Mouse (Mus musculus): ENCODE measurements around the gene Cd109. TPM values are rescaled to one million over a fixed set of nuclear protein-coding genes. Genes with fewer than 3 reads are reported as not detected.
A peak's percentile ranks its signal among the peaks of the same experiment; 100 is the strongest.

Cd109 gene
- 1.5 and 2.1 TPM in 2 replicates for polyA plus RNA-seq (2014; fragmentation: Nextera tagmentation; extraction: Ambion mirVana)

DNA sequence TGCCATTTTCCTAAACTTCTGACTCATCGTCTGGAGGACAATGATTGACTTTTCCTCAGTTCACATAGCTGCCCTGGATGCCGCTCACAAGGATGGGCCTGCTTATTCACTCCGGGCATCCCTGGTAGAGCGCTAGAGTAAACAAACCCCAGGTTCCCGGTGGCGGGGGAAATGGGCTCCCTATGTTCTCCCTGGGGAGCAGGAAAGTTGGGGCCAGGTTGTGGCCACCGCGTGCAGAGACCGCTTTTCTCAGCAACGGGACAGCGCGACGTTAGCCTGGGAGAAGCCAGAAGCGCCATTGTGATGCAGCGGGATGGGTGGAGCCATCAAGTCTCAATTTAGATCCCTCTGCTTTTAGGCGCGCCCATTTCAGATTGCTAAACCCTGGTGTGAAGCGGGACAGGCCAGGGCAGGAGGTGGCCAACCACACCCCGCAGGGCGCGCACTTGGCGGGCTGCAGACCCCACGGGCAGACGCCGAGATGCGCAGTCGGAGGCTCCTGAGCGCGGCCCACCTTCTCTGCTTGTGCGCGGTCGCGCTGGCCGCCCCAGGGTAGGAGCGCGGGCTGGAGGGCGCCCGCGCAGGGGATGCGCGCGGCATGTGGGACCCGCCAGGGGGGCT, at the start of gene Cd109:
Gene Cd109 (plus strand): TSS at position 146 of the 621 bp plus-strand sequence.
- peak; percentile 57 for DNase-seq (ENCODE audit: low spot score)
- Histone ChIP-seq H3K27me3 (replicated peaks; ENCODE audit: control insufficient read depth, insufficient read depth, low read length) (0 out of 2 replicates have a peak, but pooled peaks cover 2% of the 10 kb centered on the region), H3K4me1 (ENCODE audit: control insufficient read depth, insufficient read depth, low read length) (peaks cover 11% of the 10 kb centered on the region), H3K27ac (ENCODE audit: low read depth, low read length) (no peak within 1 kb of the TSS), H3K9ac (ENCODE audit: low read length) (peak within 1 kb of the TSS; percentile 73), H3K36me3 (ENCODE audit: control insufficient read depth, insufficient read depth, low read length) (no peaks in the 10 kb centered on the region), H3K4me2 (ENCODE audit: low read length) (peak within 1 kb of the TSS; percentile 97), H3K9me3 (replicated peaks; ENCODE audit: control insufficient read depth, low read length) (no peaks in the 10 kb centered on the region), H3K4me3 (ENCODE audit: low read depth, low read length) (peak within 1 kb of the TSS; percentile 65)
- peak; percentile 76 for ATAC-seq
- under 1% methylated on average over 43 of the region's 43 CpGs for WGBS

DNA sequence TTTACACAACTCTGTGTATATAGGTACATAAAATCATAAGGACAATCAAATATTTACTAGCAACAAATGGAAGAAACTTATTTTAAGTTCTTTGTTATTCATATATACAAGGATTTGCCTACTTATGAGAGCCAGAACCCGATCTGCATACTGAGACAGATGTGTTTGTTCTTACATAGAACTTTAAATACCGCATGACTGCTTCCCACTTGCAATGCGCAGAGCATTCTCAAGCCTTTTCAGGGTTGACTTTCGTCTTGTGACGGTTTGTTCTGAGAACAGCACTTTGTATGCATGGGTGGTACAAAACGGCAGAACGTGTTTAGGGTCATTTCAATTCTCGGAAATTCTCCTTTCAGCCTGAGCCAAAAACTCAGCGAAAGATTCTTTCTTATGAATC, 45.4 kb upstream of the Cd109 start:
- H3K27ac ChIP-seq (ENCODE audit: low read depth, low read length): no peak overlapping the region
- DNase-seq (ENCODE audit: low spot score) (no peak), ATAC-seq (no peak)
- no peaks in the 10 kb centered on the region for H3K9me3 ChIP-seq (replicated peaks; ENCODE audit: control insufficient read depth, low read length)
- no peak overlapping the region for H3K9ac ChIP-seq (ENCODE audit: low read length)
- WGBS: 76% methylated on average over 9 of the region's 9 CpGs
- no peak overlapping the region for H3K4me2 ChIP-seq (ENCODE audit: low read length)
- H3K36me3 ChIP-seq (ENCODE audit: control insufficient read depth, insufficient read depth, low read length): peaks cover 14% of the 10 kb centered on the region
- no peaks in the 10 kb centered on the region for H3K27me3 ChIP-seq (replicated peaks; ENCODE audit: control insufficient read depth, insufficient read depth, low read length)
- H3K4me3 ChIP-seq (ENCODE audit: low read depth, low read length): no peak overlapping the region
- no peaks in the 10 kb centered on the region for H3K4me1 ChIP-seq (ENCODE audit: control insufficient read depth, insufficient read depth, low read length)

DNA sequence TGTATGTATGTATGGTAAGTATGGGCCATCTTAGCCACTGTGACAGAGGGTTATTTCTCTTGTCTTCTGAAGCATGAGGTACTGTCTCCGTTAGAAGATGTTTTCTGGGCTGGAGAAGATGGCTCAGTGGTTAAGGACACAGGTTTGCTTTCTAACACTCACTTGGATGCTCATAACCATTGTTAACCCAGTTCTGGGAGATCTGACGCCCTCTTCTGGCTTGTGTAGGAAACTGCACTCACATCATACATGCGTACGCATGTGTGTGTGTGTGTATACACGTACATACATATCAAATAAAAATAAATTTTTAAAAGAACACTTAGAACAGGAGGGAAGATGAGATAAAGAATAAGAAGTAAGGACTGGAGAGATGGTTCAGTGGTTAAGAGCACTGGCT, 38.9 kb upstream of the Cd109 start:
- H3K27ac ChIP-seq (ENCODE audit: low read depth, low read length): no peak overlapping the region

DNA sequence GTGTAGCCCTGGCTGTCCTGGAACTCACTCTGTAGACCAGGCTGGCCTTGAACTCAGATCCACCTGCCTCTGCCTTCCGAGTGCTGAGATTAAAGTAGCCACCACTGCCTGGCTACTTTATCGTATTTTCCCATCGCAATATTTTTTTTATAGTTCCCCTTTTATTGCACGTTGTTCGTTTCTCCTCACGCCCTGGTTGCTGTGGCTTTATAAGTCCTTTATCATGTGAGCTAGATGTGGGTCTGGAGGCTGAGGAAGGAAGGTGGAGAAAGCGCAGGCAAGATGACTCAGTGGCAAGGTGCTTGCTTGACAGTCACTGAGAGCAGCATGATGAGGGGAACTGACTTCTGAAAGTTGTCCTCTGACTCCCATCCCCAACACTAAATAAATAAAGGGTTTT, 36.5 kb upstream of the Cd109 start:
- no peak for ATAC-seq
- no peak overlapping the region for H3K4me2 ChIP-seq (ENCODE audit: low read length)
- 96% methylated on average over 7 of the region's 7 CpGs for WGBS

More for the DNA sequence above, 38.9 kb upstream of the Cd109 start:
- 89% methylated on average over 5 of the region's 5 CpGs for WGBS
- no peak overlapping the region for H3K4me2 ChIP-seq (ENCODE audit: low read length)
- no peak overlapping the region for H3K4me3 ChIP-seq (ENCODE audit: low read depth, low read length)
- H3K27me3 ChIP-seq (replicated peaks; ENCODE audit: control insufficient read depth, insufficient read depth, low read length): no peaks in the 10 kb centered on the region
- H3K4me1 ChIP-seq (ENCODE audit: control insufficient read depth, insufficient read depth, low read length): no peaks in the 10 kb centered on the region
- H3K9me3 ChIP-seq (replicated peaks; ENCODE audit: control insufficient read depth, low read length): no peaks in the 10 kb centered on the region
- DNase-seq (ENCODE audit: low spot score) (no peak), ATAC-seq (no peak)
- H3K36me3 ChIP-seq (ENCODE audit: control insufficient read depth, insufficient read depth, low read length): peaks cover 23% of the 10 kb centered on the region
- no peak overlapping the region for H3K9ac ChIP-seq (ENCODE audit: low read length)

DNA sequence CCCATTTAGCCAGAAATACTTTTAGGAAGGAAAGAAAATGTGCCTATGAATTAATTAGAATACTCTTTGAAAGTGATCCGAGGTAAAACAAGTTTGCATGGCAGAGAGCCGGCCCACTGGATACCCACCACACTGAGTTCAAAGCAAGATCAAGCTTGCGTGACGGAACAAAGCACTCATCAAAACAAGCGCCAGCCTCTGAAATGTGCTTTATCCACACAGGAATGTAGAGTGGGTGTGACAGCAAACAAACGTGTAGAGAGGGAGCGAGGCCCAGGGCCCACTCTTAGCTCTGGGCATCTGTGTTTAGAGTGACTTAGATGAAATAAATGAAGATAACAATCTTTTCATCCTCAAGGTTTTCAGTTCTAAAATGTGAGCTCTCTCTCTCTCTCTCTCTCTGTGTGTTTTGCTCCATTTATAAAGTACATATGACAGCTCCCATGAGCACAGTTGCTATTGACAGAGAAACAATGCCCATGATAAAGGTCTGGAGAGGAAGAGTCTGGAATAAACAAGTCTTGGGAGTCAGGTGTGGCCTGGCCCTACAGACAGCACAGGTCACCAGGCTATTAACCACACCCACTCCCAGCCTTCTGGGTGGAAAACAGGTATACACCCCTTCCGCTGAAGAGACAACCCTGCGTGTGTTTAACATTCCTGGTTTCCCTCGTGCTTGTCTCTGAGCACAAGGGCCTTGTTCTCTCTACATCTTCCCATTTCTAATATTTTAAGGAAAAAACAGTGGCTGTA, 35.5 kb upstream of the Cd109 start:
- DNase-seq (ENCODE audit: low spot score): no peak

More for the DNA sequence above, 36.5 kb upstream of the Cd109 start:
- Histone ChIP-seq H3K4me1 (ENCODE audit: control insufficient read depth, insufficient read depth, low read length) (no peaks in the 10 kb centered on the region), H3K27ac (ENCODE audit: low read depth, low read length) (no peak overlapping the region), H3K9ac (ENCODE audit: low read length) (no peak overlapping the region), H3K4me3 (ENCODE audit: low read depth, low read length) (no peak overlapping the region), H3K36me3 (ENCODE audit: control insufficient read depth, insufficient read depth, low read length) (peaks cover 21% of the 10 kb centered on the region), H3K27me3 (replicated peaks; ENCODE audit: control insufficient read depth, insufficient read depth, low read length) (no peaks in the 10 kb centered on the region), H3K9me3 (replicated peaks; ENCODE audit: control insufficient read depth, low read length) (no peaks in the 10 kb centered on the region)
- no peak for DNase-seq (ENCODE audit: low spot score)

DNA sequence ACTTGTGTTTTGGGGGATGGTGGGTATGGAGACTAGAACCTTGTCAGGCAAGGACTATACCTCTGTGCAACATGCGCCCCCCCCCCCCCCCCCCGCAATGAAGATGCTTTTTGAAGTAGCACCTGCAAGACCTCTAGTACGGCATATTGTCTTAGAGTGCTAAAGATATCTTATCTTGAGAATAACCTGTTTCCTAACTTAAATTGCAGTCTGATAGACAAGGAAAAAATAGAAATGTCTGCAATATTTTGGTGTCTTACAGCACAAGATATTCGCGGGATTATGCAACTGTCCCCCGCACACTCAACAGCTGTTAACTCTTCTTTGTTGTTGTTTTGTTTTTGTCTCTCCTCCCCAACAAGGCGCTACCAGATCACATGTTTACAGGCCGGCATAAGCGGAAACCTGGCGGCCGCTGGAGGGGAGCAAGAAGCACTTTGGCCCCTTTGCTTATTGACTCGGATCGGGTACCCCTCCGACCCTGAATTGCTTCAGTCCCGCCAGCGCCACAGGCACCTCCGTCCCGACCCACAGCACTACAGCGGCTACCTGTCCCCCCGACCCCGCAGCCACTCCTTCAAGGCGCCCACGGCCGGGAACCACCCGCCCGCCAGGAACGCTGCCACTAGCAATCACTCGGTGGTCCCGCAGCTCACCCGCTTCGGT, 28.0 kb upstream of the Cd109 start:
- Histone ChIP-seq H3K9me3 (replicated peaks; ENCODE audit: control insufficient read depth, low read length) (no peaks in the 10 kb centered on the region), H3K27me3 (replicated peaks; ENCODE audit: control insufficient read depth, insufficient read depth, low read length) (no peaks in the 10 kb centered on the region), H3K9ac (ENCODE audit: low read length) (peak overlapping the region; percentile 71), H3K4me1 (ENCODE audit: control insufficient read depth, insufficient read depth, low read length) (0 out of 2 replicates have a peak, but pooled peaks cover 3% of the 10 kb centered on the region), H3K4me2 (ENCODE audit: low read length) (peak overlapping the region; percentile 64), H3K36me3 (ENCODE audit: control insufficient read depth, insufficient read depth, low read length) (0 out of 2 replicates have a peak, but pooled peaks cover 3% of the 10 kb centered on the region), H3K4me3 (ENCODE audit: low read depth, low read length) (peak overlapping the region; percentile 58), H3K27ac (ENCODE audit: low read depth, low read length) (peak overlapping the region; percentile 44; the same call in 1 of the 2 replicates)
- ATAC-seq (peak; percentile 75), DNase-seq (ENCODE audit: low spot score) (peak; percentile 42)
- 3% methylated on average over 31 of the region's 31 CpGs for WGBS

More for the DNA sequence above, 35.5 kb upstream of the Cd109 start:
- 44% methylated on average over 10 of the region's 10 CpGs for WGBS
- no peak overlapping the region for H3K4me2 ChIP-seq (ENCODE audit: low read length)
- peaks cover 21% of the 10 kb centered on the region for H3K36me3 ChIP-seq (ENCODE audit: control insufficient read depth, insufficient read depth, low read length)
- H3K4me3 ChIP-seq (ENCODE audit: low read depth, low read length): no peak overlapping the region
- no peak overlapping the region for H3K9ac ChIP-seq (ENCODE audit: low read length)
- ATAC-seq: no peak
- no peaks in the 10 kb centered on the region for H3K4me1 ChIP-seq (ENCODE audit: control insufficient read depth, insufficient read depth, low read length)
- H3K27ac ChIP-seq (ENCODE audit: low read depth, low read length): no peak overlapping the region
- no peaks in the 10 kb centered on the region for H3K27me3 ChIP-seq (replicated peaks; ENCODE audit: control insufficient read depth, insufficient read depth, low read length)
- H3K9me3 ChIP-seq (replicated peaks; ENCODE audit: control insufficient read depth, low read length): no peaks in the 10 kb centered on the region

DNA sequence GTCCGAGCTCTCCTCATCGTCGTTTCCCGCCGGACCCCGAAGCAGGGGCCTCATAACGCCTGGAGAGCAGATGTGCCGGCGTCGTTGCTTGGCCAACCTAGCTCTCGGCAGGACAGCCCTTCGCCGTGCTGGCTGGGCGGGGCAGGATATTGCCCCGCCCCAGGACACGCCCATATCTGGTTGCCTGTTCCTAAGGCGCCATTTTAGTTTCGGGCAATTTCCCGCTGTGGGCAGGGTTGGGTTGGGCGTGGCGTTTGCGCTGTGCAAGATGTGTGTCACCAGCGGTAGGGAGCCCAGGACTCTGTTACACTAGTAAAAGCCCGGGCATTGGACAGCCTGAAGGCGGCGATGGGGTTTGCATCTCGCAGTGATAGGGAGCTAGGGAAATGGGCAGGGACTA, 27.4 kb upstream of the Cd109 start, which contains the start of gene Slc17a5:
Gene Slc17a5 (minus strand): TSS at position 128 of the 400 bp plus-strand sequence.
- Histone ChIP-seq H3K4me3 (ENCODE audit: low read depth, low read length) (peak within 1 kb of the TSS; percentile 58), H3K9me3 (replicated peaks; ENCODE audit: control insufficient read depth, low read length) (no peaks in the 10 kb centered on the region), H3K9ac (ENCODE audit: low read length) (peak within 1 kb of the TSS; percentile 71), H3K36me3 (ENCODE audit: control insufficient read depth, insufficient read depth, low read length) (0 out of 2 replicates have a peak, but pooled peaks cover 3% of the 10 kb centered on the region), H3K27me3 (replicated peaks; ENCODE audit: control insufficient read depth, insufficient read depth, low read length) (no peaks in the 10 kb centered on the region), H3K4me1 (ENCODE audit: control insufficient read depth, insufficient read depth, low read length) (0 out of 2 replicates have a peak, but pooled peaks cover 3% of the 10 kb centered on the region), H3K27ac (ENCODE audit: low read depth, low read length) (peak within 1 kb of the TSS; percentile 44; the same call in 1 of the 2 replicates), H3K4me2 (ENCODE audit: low read length) (peak within 1 kb of the TSS; percentile 64)
- peak; percentile 98 for DNase-seq (ENCODE audit: low spot score)
- WGBS: under 1% methylated on average over 27 of the region's 27 CpGs
- peak; percentile 98 for ATAC-seq

DNA sequence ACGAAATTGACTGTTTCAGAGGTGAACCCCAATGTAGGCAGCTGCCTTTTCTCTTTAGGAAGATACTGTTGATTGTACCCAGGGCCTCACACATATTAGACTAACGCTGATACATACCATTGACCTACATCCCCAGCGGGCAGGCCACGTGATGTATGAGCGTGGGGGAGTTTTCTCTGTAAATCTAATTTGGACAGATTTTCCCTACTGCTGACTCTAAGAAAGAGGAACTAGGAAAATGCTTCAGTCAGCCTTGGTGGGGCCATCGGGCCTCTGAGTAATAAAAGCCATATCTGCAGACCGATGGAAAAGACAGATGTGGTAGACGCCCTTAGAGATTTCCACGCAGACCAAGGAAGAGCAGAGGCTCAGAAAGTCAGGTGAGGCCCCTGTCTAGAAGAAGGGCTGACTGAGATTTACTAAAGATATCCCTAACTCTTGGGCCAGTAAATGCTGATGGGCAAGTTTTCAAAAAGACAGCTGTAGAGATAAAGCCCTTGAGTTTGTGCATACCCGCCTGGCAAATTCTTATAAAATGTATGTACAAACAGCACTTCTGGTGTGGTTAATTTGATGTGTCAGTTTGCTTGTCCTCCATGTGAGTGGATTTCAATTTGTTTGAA, 26.8 kb upstream of the Cd109 start:
- H3K27me3 ChIP-seq (replicated peaks; ENCODE audit: control insufficient read depth, insufficient read depth, low read length): no peaks in the 10 kb centered on the region
- DNase-seq (ENCODE audit: low spot score): no peak
- H3K4me1 ChIP-seq (ENCODE audit: control insufficient read depth, insufficient read depth, low read length): 0 out of 2 replicates have a peak, but pooled peaks cover 3% of the 10 kb centered on the region
- peak overlapping the region; percentile 71 for H3K9ac ChIP-seq (ENCODE audit: low read length)
- WGBS: 84% methylated on average over 10 of the region's 10 CpGs
- peak; percentile 37 for ATAC-seq
- H3K27ac ChIP-seq (ENCODE audit: low read depth, low read length): no peak overlapping the region
- H3K4me2 ChIP-seq (ENCODE audit: low read length): peak overlapping the region; percentile 64
- no peaks in the 10 kb centered on the region for H3K9me3 ChIP-seq (replicated peaks; ENCODE audit: control insufficient read depth, low read length)
- peak overlapping the region; percentile 58 for H3K4me3 ChIP-seq (ENCODE audit: low read depth, low read length)
- H3K36me3 ChIP-seq (ENCODE audit: control insufficient read depth, insufficient read depth, low read length): 0 out of 2 replicates have a peak, but pooled peaks cover 2% of the 10 kb centered on the region
